Mouse (Mus musculus) inflammation-experienced regulatory T-cells, adult 16 weeks (primary cell): ENCODE results near the gene H60b. TPM values are rescaled to one million over a fixed set of nuclear protein-coding genes. Genes with fewer than 3 reads are reported as not detected.

Experiments used
- polyA plus RNA-seq: library from polyadenylated mRNA; unstranded; fragments of 100-300 nt; shearing (Covaris generic); gene quantifications from one replicate; pipeline ENCODE4 v1.2.1, GENCODE M21; 2017

The H60b gene
- 11.9 TPM for polyA plus RNA-seq

DNA sequence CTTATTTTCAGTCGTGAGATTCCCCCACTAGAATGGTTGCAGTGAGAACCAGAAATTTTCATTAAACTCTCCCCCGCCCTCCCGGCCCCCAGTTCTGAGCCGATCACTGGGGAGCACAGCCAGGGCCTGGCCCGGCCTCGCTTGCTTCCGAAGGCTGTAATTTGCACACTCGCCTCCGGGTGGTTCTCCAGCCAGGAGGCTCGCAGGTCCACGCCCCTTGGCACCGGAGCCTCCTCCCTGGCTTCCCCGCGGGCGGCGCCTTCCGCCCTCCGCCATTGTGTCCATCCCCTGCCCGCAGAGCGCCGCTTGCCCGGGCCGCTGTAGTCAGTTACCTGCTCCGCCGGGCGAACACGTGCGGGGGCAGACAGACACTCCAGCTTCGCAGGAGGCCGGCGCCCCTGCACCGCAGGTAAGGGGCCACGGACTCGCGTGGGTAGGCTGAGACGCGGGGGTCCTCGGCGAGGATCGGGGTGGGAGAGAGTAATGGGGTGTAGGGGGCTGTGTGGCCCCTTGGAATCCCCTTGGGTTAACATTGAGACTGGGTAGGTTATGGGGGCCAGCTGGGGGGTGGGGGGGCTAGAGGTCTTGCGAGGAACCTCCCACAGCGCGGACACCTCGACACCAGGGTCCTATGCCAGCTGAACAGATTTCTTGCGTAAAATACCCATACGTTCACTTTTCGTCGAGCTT lies at the start of gene H60b, which contains the start of gene Raet1e:
Gene H60b, plus strand, starts transcription at position 277 of the 690 bp plus-strand sequence.
Gene Raet1e, plus strand, starts transcription at position 260 of the 690 bp plus-strand sequence.

DNA sequence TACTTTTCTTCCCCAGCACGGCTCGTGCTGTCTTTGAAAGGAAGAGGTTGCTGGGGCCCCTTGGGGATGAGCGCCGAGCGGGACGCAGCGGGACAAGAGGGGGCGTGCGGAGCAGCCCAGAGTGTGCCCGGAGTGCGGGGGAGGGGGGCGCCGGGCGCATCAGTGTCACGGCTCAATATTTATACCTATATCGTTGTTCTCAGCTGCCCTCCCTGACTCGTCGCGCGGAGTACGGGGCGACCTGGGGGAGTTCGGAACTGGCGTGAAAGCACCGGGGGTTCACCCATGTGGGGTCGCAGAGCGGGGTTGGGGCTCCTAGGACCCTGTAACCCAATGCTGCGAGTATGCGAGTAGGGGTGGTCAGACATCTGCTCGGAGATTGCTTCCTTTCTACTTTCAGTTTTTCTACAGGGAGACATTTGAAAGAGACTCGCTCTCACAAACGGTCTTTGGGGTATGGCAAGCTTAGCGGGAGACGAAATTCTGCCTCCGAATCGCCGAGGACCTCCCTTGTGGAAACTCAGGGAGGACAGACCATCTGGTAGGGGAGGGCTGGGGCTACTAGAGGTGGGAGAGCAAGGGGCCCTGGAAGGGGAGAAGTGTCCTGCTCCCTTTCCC lies 9.2 kb upstream of the H60b start, which contains the start of gene E030030I06Rik:
Gene E030030I06Rik, minus strand, starts transcription at position 198 of the 618 bp plus-strand sequence.

Other genes starting within 250 kb of the H60b start
- not detected for gene 4930444G20Rik, start 90.5 kb upstream of the H60b start, polyA plus RNA-seq
- gene E030030I06Rik, start 9.3 kb upstream of the H60b start, polyA plus RNA-seq, result 22.0 TPM
- 0.23 TPM for gene Raet1e, start within 50 bp of the H60b start, polyA plus RNA-seq
- 0.23 TPM for gene Raet1d, start 202.0 kb downstream of the H60b start, polyA plus RNA-seq